In genomic region chr2:6874266-6874955, GRCm38 (mm10) we compare ENCODE assay signal across 11 mouse cellular contexts.
A peak's percentile ranks its signal among the peaks of the same experiment; 100 is the strongest.
DNase-seq lines count a peak whose midpoint lies in the region; ATAC-seq and TF ChIP-seq lines count a peak whose summit lies in the region.
"Had no signal": no experiment of that assay in that cellular context is flagged by ENCODE, and none has a peak within 500 bp of the region (broad histone marks: within the 10 kb centered on the region; RNA-seq: fewer than 3 reads in every experiment).

No protein-coding gene starts in this region.

- H3K9me3 ChIP-seq in limb, embryonic 12.5 days: no peaks in the 10 kb centered on the region
- no peaks in the 10 kb centered on the region for H3K9me3 ChIP-seq in limb, embryonic 10.5 days (replicated peaks)
- H3K9me3 ChIP-seq in forebrain, embryonic 13.5 days (replicated peaks): no peaks in the 10 kb centered on the region; the same call in 1 of the 2 replicates
- H3K9me3 ChIP-seq in midbrain, embryonic 10.5 days (replicated peaks): no peaks in the 10 kb centered on the region
- no peaks in the 10 kb centered on the region for H3K9me3 ChIP-seq in kidney, embryonic 14.5 days (ENCODE audit: control insufficient read depth, low read length)
- H3K9me3 ChIP-seq: megakaryocyte, embryonic 14.5 days; stomach, embryonic 15.5 days had no signal

- H3K27ac ChIP-seq in limb, embryonic 12.5 days: no peak overlapping the region
- H3K27ac ChIP-seq in limb, embryonic 10.5 days: no peak overlapping the region
- H3K27ac ChIP-seq in forebrain, embryonic 13.5 days: peak overlapping the region; percentile 83
- H3K27ac ChIP-seq in midbrain, embryonic 10.5 days (replicated peaks): peak overlapping the region; percentile 73
- H3K27ac ChIP-seq in kidney, embryonic 14.5 days (ENCODE audit: low read depth, low read length): no peak overlapping the region
- H3K27ac ChIP-seq: stomach, embryonic 15.5 days had no signal

- no peak for TF ChIP-seq CTCF in lung, adult 2 months (IDR thresholded peaks at IDR 0.05; ENCODE audit: insufficient read depth, low read length)

- ATAC-seq in limb, embryonic 12.5 days (ENCODE audit: insufficient number of reproducible peaks, insufficient read depth, low FRiP score, low TSS enrichment, low read depth): no peak
- ATAC-seq in forebrain, embryonic 13.5 days: no peak
- no peak for ATAC-seq in megakaryocyte progenitor cell, adult 5-6 weeks (replicated peaks; ENCODE audit: poor library complexity)
- ATAC-seq in erythroblast, adult 5-6 weeks (replicated peaks; ENCODE audit: low FRiP score, poor library complexity, severe bottlenecking): no peak
- ATAC-seq in kidney, embryonic 14.5 days (ENCODE audit: low FRiP score, low TSS enrichment): no peak

- peak overlapping the region; percentile 30 for H3K4me2 ChIP-seq in limb, embryonic 12.5 days
- H3K4me2 ChIP-seq in forebrain, embryonic 13.5 days: peak overlapping the region; percentile 60
- H3K4me2 ChIP-seq in kidney, embryonic 14.5 days (replicated peaks; ENCODE audit: low read depth, low read length): no peak overlapping the region
- H3K4me2 ChIP-seq: stomach, embryonic 15.5 days had no signal

- no peaks in the 10 kb centered on the region for H3K36me3 ChIP-seq in limb, embryonic 12.5 days
- H3K36me3 ChIP-seq in limb, embryonic 10.5 days: no peaks in the 10 kb centered on the region
- H3K36me3 ChIP-seq in forebrain, embryonic 13.5 days (ENCODE audit: poor library complexity, severe bottlenecking): no peaks in the 10 kb centered on the region
- H3K36me3 ChIP-seq in midbrain, embryonic 10.5 days: 0 out of 2 replicates have a peak, but pooled peaks cover 3% of the 10 kb centered on the region
- H3K36me3 ChIP-seq in kidney, embryonic 14.5 days (ENCODE audit: control insufficient read depth, insufficient read depth, low read length): no peaks in the 10 kb centered on the region
- H3K36me3 ChIP-seq: stomach, embryonic 15.5 days had no signal

- peaks cover 13% of the 10 kb centered on the region; the same call in 1 of the 2 replicates for H3K4me1 ChIP-seq in limb, embryonic 12.5 days (replicated peaks)
- peaks cover 20% of the 10 kb centered on the region for H3K4me1 ChIP-seq in limb, embryonic 10.5 days
- peaks cover 58% of the 10 kb centered on the region for H3K4me1 ChIP-seq in forebrain, embryonic 13.5 days
- peaks cover 70% of the 10 kb centered on the region for H3K4me1 ChIP-seq in midbrain, embryonic 10.5 days
- H3K4me1 ChIP-seq in kidney, embryonic 14.5 days (ENCODE audit: control insufficient read depth, insufficient read depth, low read length): no peaks in the 10 kb centered on the region
- no peaks in the 10 kb centered on the region; the same call in 1 of the 2 replicates for H3K4me1 ChIP-seq in lung, adult 2 months (ENCODE audit: control insufficient read depth, insufficient read depth, low read length)

- no peak for DNase-seq in limb, embryonic 10.5 days (ENCODE audit: low spot score)
- no peak for DNase-seq in midbrain, embryonic 10.5 days (ENCODE audit: low spot score)
- DNase-seq in lung, adult 2 months: no peak
- DNase-seq: kidney, adult 8-10 months had no signal

- WGBS in limb, embryonic 12.5 days: 28% methylated on average over 10 of the region's 10 CpGs
- 51% methylated on average over 10 of the region's 10 CpGs for WGBS in limb, embryonic 10.5 days
- 5% methylated on average over 10 of the region's 10 CpGs for WGBS in forebrain, embryonic 13.5 days
- WGBS in midbrain, embryonic 10.5 days: 27% methylated on average over 10 of the region's 10 CpGs
- 47% methylated on average over 10 of the region's 10 CpGs for WGBS in kidney, embryonic 14.5 days
- WGBS in lung, adult 2 months: 72% methylated on average over 10 of the region's 10 CpGs

- H3K27me3 ChIP-seq in limb, embryonic 12.5 days: peaks cover 18% of the 10 kb centered on the region; the same call in 1 of the 2 replicates
- H3K27me3 ChIP-seq in limb, embryonic 10.5 days (ENCODE audit: low read depth, poor library complexity, severe bottlenecking): peaks cover 47% of the 10 kb centered on the region
- H3K27me3 ChIP-seq in forebrain, embryonic 13.5 days: no peaks in the 10 kb centered on the region
- peaks cover 14% of the 10 kb centered on the region; the same call in 1 of the 2 replicates for H3K27me3 ChIP-seq in midbrain, embryonic 10.5 days (ENCODE audit: low read depth, poor library complexity, severe bottlenecking)
- peaks cover 8% of the 10 kb centered on the region; the same call in 1 of the 2 replicates for H3K27me3 ChIP-seq in kidney, embryonic 14.5 days (ENCODE audit: control insufficient read depth, insufficient read depth, low read length)
- H3K27me3 ChIP-seq: stomach, embryonic 15.5 days had no signal

- no peak for TF ChIP-seq POLR2A in lung, adult 2 months (IDR thresholded peaks at IDR 0.05; ENCODE audit: borderline replicate concordance, extremely low read depth, low read depth, low read length)

- no peak overlapping the region for H3K4me3 ChIP-seq in limb, embryonic 12.5 days (replicated peaks)
- H3K4me3 ChIP-seq in limb, embryonic 10.5 days: no peak overlapping the region
- peak overlapping the region; percentile 25 for H3K4me3 ChIP-seq in forebrain, embryonic 13.5 days
- peak overlapping the region; percentile 35 for H3K4me3 ChIP-seq in midbrain, embryonic 10.5 days
- H3K4me3 ChIP-seq in kidney, embryonic 14.5 days (ENCODE audit: low read length): no peak overlapping the region
- H3K4me3 ChIP-seq in lung, adult 2 months (replicated peaks; ENCODE audit: extremely low read depth, low read depth, low read length): no peak overlapping the region
- H3K4me3 ChIP-seq: megakaryocyte, embryonic 14.5 days; stomach, embryonic 15.5 days had no signal

- no peak overlapping the region for H3K9ac ChIP-seq in limb, embryonic 12.5 days (replicated peaks)
- H3K9ac ChIP-seq in forebrain, embryonic 13.5 days: peak overlapping the region; percentile 60
- H3K9ac ChIP-seq in kidney, embryonic 14.5 days (ENCODE audit: low read depth, low read length): no peak overlapping the region
- H3K9ac ChIP-seq: stomach, embryonic 15.5 days had no signal

Comparison
In these comparisons a context has a peak if more than half of its experiments do, and no peak if none do; other contexts are left out.
1. H3K27ac ChIP-seq: peak in forebrain, embryonic 13.5 days (single experiment) and midbrain, embryonic 10.5 days (single experiment); none in limb, embryonic 12.5 days (single experiment), limb, embryonic 10.5 days (single experiment) and kidney, embryonic 14.5 days (single experiment).
2. H3K4me3 ChIP-seq: peak in forebrain, embryonic 13.5 days (single experiment) and midbrain, embryonic 10.5 days (single experiment); none in limb, embryonic 12.5 days (single experiment), limb, embryonic 10.5 days (single experiment), kidney, embryonic 14.5 days (single experiment) and lung, adult 2 months (single experiment).